Mouse (Mus musculus) small intestine, adult 2 months (tissue): ENCODE measurements around the gene Thoc5. TPM values are rescaled to one million over a fixed set of nuclear protein-coding genes. Genes with fewer than 3 reads are reported as not detected.

Experiments used
- H3K27ac ChIP-seq: fragments of 200-500 bp; 2 replicates; pipeline ENCODE4 v1.5.1; 2012; ENCODE audit warnings: low read depth, low read length, control low read depth, inconsistent platforms; ENCODE audit not compliant: insufficient read depth
- H3K27me3 ChIP-seq: fragments of 200-500 bp; 2 replicates; pipeline ENCODE4 v1.6.1; 2012; ENCODE audit warnings: mild to moderate bottlenecking, moderate library complexity, low read length, inconsistent platforms; ENCODE audit not compliant: control insufficient read depth, insufficient read depth
- H3K36me3 ChIP-seq: fragments of 200-500 bp; 2 replicates; pipeline ENCODE4 v1.6.1; 2012; ENCODE audit warnings: mild to moderate bottlenecking, low read length, control low read depth, inconsistent platforms; ENCODE audit not compliant: control insufficient read depth, insufficient read depth
- H3K4me1 ChIP-seq: fragments of 200-500 bp; 2 replicates; pipeline ENCODE4 v1.6.1; 2012; ENCODE audit warnings: low read length, inconsistent platforms, mixed read lengths; ENCODE audit not compliant: control insufficient read depth, insufficient read depth, insufficient read length
- H3K4me3 ChIP-seq: fragments of 200-500 bp; 2 replicates; pipeline ENCODE4 v1.5.1; 2012; ENCODE audit warnings: low read depth, mild to moderate bottlenecking, control low read depth, inconsistent platforms, low read length, moderate library complexity
- CTCF ChIP-seq: fragments of 200-500 bp; IDR thresholded peaks from 2 replicates; pipeline ENCODE4 v1.5.1; 2012; ENCODE audit warnings: low read depth, mild to moderate bottlenecking, control low read depth, inconsistent platforms, low read length, moderate library complexity, mixed read lengths; ENCODE audit not compliant: insufficient replicate concordance, insufficient read length; ENCODE audit errors: extremely low read depth
- POLR2A ChIP-seq: fragments of 200-500 bp; IDR thresholded peaks from 2 replicates; pipeline ENCODE4 v1.6.1; 2012; ENCODE audit warnings: low read depth, mild to moderate bottlenecking, control low read depth, inconsistent platforms, low read length, moderate library complexity
- WGBS: fragments of 180-500 bp; shearing (Covaris S2); methylation state at CpG from one replicate; pipeline ENCODE4 v1.1.7; 2018; 5-methylcytosine and 5-hydroxymethylcytosine counted together
- polyA plus RNA-seq: library from polyadenylated mRNA; depleted of rRNA; stranded (reverse); fragments of >200 nt; gene quantifications from 2 replicates; pipeline ENCODE4 v1.2.3, GENCODE M21; 2012

The Thoc5 gene
- polyA plus RNA-seq, 1 experiment: 14.1 TPM

DNA sequence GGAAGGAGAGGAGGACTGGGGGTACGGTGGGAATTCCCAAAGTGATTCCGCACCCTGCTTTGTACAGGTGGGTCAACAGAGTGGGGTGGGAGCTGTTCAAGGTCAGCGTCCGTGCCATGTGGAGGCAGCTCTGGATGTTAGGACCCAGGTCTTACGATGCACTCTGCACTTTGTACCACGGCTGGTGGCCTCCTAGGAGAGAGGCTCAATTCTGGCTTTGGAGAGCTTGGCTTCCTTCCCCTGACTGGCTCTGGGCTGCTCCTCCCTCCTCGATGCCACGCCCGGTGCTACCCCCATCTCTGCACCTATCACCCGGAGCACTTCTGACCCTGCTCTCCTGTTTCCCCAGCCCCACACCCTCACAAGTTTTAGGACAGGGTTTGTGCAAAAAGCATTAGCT is 20.6 kb upstream of the Thoc5 start:
- H3K36me3 ChIP-seq: no peaks in the 10 kb centered on the region
- H3K4me3 ChIP-seq: peak overlapping the region; percentile 90
- H3K4me1 ChIP-seq: peaks cover 8% of the 10 kb centered on the region; the same call in 1 of the 2 replicates
- 11% methylated on average over 10 of the region's 10 CpGs for WGBS
- H3K27ac ChIP-seq: no peak overlapping the region
- TF ChIP-seq POLR2A (no peak), CTCF (no peak)
- no peaks in the 10 kb centered on the region for H3K27me3 ChIP-seq

- H3K4me3 ChIP-seq: no peak overlapping the region
- no peak overlapping the region for H3K27ac ChIP-seq
- WGBS: 79% methylated on average over 4 of the region's 4 CpGs
- TF ChIP-seq CTCF (no peak), POLR2A (no peak)
- H3K4me1 ChIP-seq: peaks cover 8% of the 10 kb centered on the region
- no peaks in the 10 kb centered on the region for H3K36me3 ChIP-seq
- H3K27me3 ChIP-seq: no peaks in the 10 kb centered on the region
Observed at GRCm38 (mm10) chr11:4881087-4881486, 14.0 kb upstream of the Thoc5 start.

- Histone ChIP-seq H3K27me3 (no peaks in the 10 kb centered on the region), H3K36me3 (no peaks in the 10 kb centered on the region), H3K27ac (peak overlapping the region; percentile 42; the same call in 1 of the 2 replicates), H3K4me3 (peak overlapping the region; percentile 5; the same call in 1 of the 2 replicates), H3K4me1 (peaks cover 8% of the 10 kb centered on the region)
- WGBS: 13% methylated on average over 14 of the region's 14 CpGs
- TF ChIP-seq POLR2A: no peak
- peak; percentile 65; the same call in 1 of the 2 replicates for TF ChIP-seq CTCF
Observed at GRCm38 (mm10) chr11:4882892-4883627, 12.1 kb upstream of the Thoc5 start.

- no peaks in the 10 kb centered on the region for H3K27me3 ChIP-seq
- TF ChIP-seq POLR2A (no peak), CTCF (peak; percentile 64; the same call in 1 of the 2 replicates)
- no peak overlapping the region for H3K27ac ChIP-seq
- peaks cover 8% of the 10 kb centered on the region for H3K4me1 ChIP-seq
- 67% methylated on average over 2 of the region's 2 CpGs for WGBS
- no peak overlapping the region for H3K4me3 ChIP-seq
- peaks cover 7% of the 10 kb centered on the region; the same call in 1 of the 2 replicates for H3K36me3 ChIP-seq
Observed at GRCm38 (mm10) chr11:4885385-4885903, 9.7 kb upstream of the Thoc5 start.

DNA sequence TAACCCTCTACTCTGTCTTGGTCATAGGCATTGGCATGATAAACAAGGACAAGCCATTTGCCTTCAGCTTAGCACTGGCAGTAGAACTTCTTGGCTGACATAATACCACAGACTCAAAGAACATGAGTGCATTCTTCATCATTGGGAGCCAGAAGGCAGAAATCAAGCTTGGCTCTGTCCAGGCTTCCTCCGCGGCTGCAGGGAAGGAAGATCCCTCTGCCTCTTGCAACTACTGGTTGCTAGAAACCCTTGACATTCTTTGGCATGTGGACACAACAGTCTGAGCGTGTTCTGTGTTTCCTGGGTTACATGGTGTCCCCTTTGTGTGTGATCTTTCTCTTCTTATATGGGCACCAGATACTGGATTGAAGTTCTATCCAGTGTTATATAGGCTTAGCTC is 8.1 kb upstream of the Thoc5 start:
- Histone ChIP-seq H3K27ac (no peak overlapping the region), H3K36me3 (peaks cover 9% of the 10 kb centered on the region), H3K4me3 (no peak overlapping the region), H3K27me3 (no peaks in the 10 kb centered on the region), H3K4me1 (peaks cover 8% of the 10 kb centered on the region)
- WGBS: 90% methylated on average over 3 of the region's 3 CpGs
- no peak for TF ChIP-seq POLR2A
- TF ChIP-seq CTCF: no peak

DNA sequence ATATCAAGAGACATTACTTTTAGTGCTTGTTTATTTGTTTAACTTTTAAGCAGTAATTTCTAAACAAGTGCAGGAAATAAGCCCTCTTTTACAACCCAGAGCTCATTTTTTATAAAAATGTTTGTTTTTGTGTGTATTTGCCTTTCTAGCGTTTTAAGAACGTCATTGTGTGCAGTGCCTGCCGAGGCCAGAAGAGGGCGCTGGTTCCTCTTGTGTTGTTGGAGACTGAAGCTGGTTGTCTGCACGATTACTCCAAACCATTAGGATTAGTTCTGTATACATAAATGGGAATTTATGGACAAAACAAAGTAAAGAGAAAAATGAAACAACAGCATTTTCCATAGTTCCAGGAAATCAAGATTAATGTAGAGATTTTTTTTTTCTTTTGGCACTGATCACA is 5.3 kb downstream of the Thoc5 start:
- H3K4me3 ChIP-seq: no peak overlapping the region
- no peaks in the 10 kb centered on the region for H3K27me3 ChIP-seq
- H3K36me3 ChIP-seq: peaks cover 37% of the 10 kb centered on the region
- peak; percentile 61; the same call in 1 of the 2 replicates for TF ChIP-seq CTCF
- TF ChIP-seq POLR2A: no peak
- no peak overlapping the region for H3K27ac ChIP-seq
- WGBS: 80% methylated on average over 5 of the region's 5 CpGs
- no peaks in the 10 kb centered on the region for H3K4me1 ChIP-seq

DNA sequence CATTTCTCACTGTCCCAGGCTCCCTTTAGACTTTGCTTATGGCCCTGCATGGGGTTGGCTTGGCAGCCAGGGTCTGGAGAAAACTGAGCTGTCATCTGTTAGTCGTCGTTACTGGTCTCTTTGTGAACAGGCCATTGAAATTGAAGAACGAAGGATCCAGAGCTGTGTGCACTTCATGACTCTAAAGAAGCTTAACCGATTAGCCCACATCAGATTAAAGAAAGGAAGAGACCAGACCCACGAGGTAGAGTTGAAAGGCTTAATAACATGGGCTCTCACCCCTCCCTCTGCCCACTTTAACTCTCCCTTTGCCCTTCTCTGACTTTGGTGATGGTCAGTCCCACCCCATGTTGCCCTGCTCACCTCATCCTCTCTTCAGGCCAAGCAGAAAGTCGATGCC is 6.8 kb downstream of the Thoc5 start:
- Histone ChIP-seq H3K27me3 (no peaks in the 10 kb centered on the region), H3K36me3 (peaks cover 44% of the 10 kb centered on the region), H3K4me1 (no peaks in the 10 kb centered on the region), H3K4me3 (no peak overlapping the region), H3K27ac (no peak overlapping the region)
- no peak for TF ChIP-seq POLR2A
- TF ChIP-seq CTCF: no peak
- WGBS: 88% methylated on average over 6 of the region's 6 CpGs
